Mouse (Mus musculus) heart, adult 2 months (tissue): ENCODE results near the gene Hoxd11. TPM values are rescaled to one million over a fixed set of nuclear protein-coding genes. Genes with fewer than 3 reads are reported as not detected.

Experiments
- DNase-seq, 2 experiments: peaks; one replicate each; pipeline ENCODE4 v3.0.0; 2021
- H3K27ac ChIP-seq: fragments of 200-600 bp; 2 replicates; pipeline ENCODE4 v1.8.1; 2022
- H3K27me3 ChIP-seq: fragments of 200-500 bp; 2 replicates; pipeline ENCODE4 v1.6.1; 2012; ENCODE audit warnings: mild to moderate bottlenecking, low read length, inconsistent platforms, mixed read lengths; ENCODE audit not compliant: control insufficient read depth, insufficient read depth
- H3K36me3 ChIP-seq: fragments of 200-500 bp; 2 replicates; pipeline ENCODE4 v1.6.1; 2012; ENCODE audit warnings: low read length, inconsistent platforms; ENCODE audit not compliant: control insufficient read depth, insufficient read depth
- H3K4me1 ChIP-seq: fragments of 200-500 bp; 2 replicates; pipeline ENCODE4 v1.6.1; 2011; ENCODE audit warnings: low read length; ENCODE audit not compliant: control insufficient read depth, insufficient read depth
- H3K4me3 ChIP-seq: fragments of 200-600 bp; 2 replicates; pipeline ENCODE4 v1.8.1; 2022
- H3K79me2 ChIP-seq: fragments of 200-500 bp; replicated peaks from 2 replicates; pipeline ENCODE4 v1.6.1; 2012; ENCODE audit warnings: mild to moderate bottlenecking, inconsistent platforms, low read length, moderate library complexity, mixed read lengths; ENCODE audit not compliant: control insufficient read depth, insufficient read depth
- H3K9ac ChIP-seq: fragments of 200-500 bp; 2 replicates; pipeline ENCODE4 v1.6.1; 2012; ENCODE audit warnings: low read depth, mild to moderate bottlenecking, control low read depth, inconsistent platforms, low read length, mixed read lengths
- CTCF ChIP-seq: fragments of 200-600 bp; IDR thresholded peaks from 2 replicates; pipeline ENCODE4 v1.8.1; 2022; ENCODE audit warnings: antibody characterized with exemption, mild to moderate bottlenecking, moderate library complexity
- EP300 ChIP-seq: fragments of 200-500 bp; IDR thresholded peaks from 2 replicates; pipeline ENCODE4 v1.6.1; 2011; ENCODE audit warnings: low read depth, low read length, control low read depth; ENCODE audit not compliant: insufficient read depth
- POLR2A ChIP-seq: fragments of 200-500 bp; IDR thresholded peaks from 2 replicates; pipeline ENCODE4 v1.6.1; 2011; ENCODE audit warnings: mild to moderate bottlenecking, low read depth, low read length, control low read depth; ENCODE audit not compliant: insufficient read depth
- WGBS: fragments of 180-500 bp; shearing (Covaris S2); methylation state at CpG from one replicate; pipeline ENCODE4 v1.1.7; 2018; 5-methylcytosine and 5-hydroxymethylcytosine counted together
- intact Hi-C: fragments of 180-260 bp; cut with DNase I; formaldehyde crosslinking; loops from one replicate; pipeline ENCODE4 v1.15.1; 2025
- polyA plus RNA-seq: library from polyadenylated mRNA; depleted of rRNA; stranded (reverse); fragments of >200 nt; gene quantifications from 2 replicates; pipeline ENCODE4 v1.2.3, GENCODE M21; 2012
- total RNA-seq, 2 experiments: library from RNA; stranded (reverse); gene quantifications; 2 replicates each; pipeline ENCODE4 v1.2.3; 2021

Gene Hoxd11
- total and polyA plus RNA-seq, 3 experiments, result not detected

- intact Hi-C loops, result no loop called here
- peaks cover 16% of the 10 kb centered on the region for H3K27me3 ChIP-seq
Observed at GRCm38 (mm10) chr2:74720955-74721491, 41.7 kb downstream of the Hoxd11 start.

GRCm38 (mm10) chr2:74721882-74722281, 42.5 kb downstream of the Hoxd11 start:
- Histone ChIP-seq H3K27me3 (peaks cover 20% of the 10 kb centered on the region), H3K79me2 (no peaks in the 10 kb centered on the region), H3K4me1 (no peaks in the 10 kb centered on the region), H3K4me3 (no peak overlapping the region), H3K9ac (no peak overlapping the region), H3K27ac (no peak overlapping the region), H3K36me3 (no peaks in the 10 kb centered on the region)
- WGBS, result 21% methylated on average over 6 of the region's 6 CpGs
- no peak for DNase-seq
- intact Hi-C loops, result no loop called here
- TF ChIP-seq EP300, result no peak
- TF ChIP-seq POLR2A, result no peak
- no peak for TF ChIP-seq CTCF

More at GRCm38 (mm10) chr2:74720955-74721491, 41.7 kb downstream of the Hoxd11 start:
- Histone ChIP-seq H3K79me2 (no peaks in the 10 kb centered on the region), H3K4me1 (no peaks in the 10 kb centered on the region), H3K9ac (no peak overlapping the region), H3K27ac (no peak overlapping the region), H3K36me3 (no peaks in the 10 kb centered on the region), H3K4me3 (no peak overlapping the region)
- DNase-seq, result no peak
- 35% methylated on average over 5 of the region's 5 CpGs for WGBS
- no peak for TF ChIP-seq CTCF
- TF ChIP-seq POLR2A, result no peak
- no peak for TF ChIP-seq EP300

- no peak overlapping the region for H3K4me3 ChIP-seq
- intact Hi-C loops, result no loop called here
- peak in 1 of 2 experiments; percentile 14 for DNase-seq
- no peak overlapping the region for H3K27ac ChIP-seq
- no peak for TF ChIP-seq EP300
- TF ChIP-seq POLR2A, result no peak
- TF ChIP-seq CTCF, result no peak
- H3K9ac ChIP-seq, result no peak overlapping the region
- WGBS, result 20% methylated on average over 8 of the region's 8 CpGs
- no peaks in the 10 kb centered on the region for H3K36me3 ChIP-seq
- H3K4me1 ChIP-seq, result no peaks in the 10 kb centered on the region
- H3K27me3 ChIP-seq, result peaks cover 27% of the 10 kb centered on the region
- H3K79me2 ChIP-seq, result no peaks in the 10 kb centered on the region
Observed at GRCm38 (mm10) chr2:74722949-74723348, 43.6 kb downstream of the Hoxd11 start.

DNA sequence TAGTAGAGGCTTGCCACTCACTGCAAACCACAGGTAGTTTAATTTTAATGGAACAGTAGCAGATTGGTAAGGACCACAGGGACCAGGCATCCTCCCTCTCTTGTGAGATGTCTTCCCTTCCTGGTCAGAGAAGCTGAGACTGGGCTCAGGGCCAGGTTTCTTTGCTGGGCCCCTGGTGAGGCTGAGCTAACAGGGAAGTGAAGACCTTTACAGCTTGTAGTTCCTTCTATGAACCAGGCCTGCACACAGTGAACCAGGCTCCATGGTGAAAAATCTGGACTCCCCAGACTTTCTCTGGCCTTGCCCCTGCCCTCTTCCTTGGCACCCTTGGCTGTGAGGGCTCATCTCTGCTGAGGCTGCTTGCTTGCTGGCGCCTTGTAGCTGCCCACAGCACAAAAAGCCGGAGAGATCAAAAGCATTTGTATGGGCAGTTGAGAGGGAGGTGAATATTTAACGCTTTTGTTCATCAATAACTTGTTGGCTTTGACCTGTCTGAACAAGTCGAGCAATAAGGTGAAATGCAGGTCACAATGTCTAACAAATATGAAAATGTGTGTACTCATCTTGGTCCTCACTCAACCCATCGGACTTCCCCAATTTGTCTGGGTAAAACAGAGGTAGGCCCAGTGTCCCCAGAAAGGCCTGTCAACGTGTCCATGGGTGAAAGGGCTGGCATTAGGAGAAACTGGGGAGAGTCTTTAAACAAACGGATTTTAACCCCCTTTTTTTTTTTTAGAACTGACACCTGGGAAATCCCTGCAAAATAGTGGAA, 45.1 kb downstream of the Hoxd11 start:
- H3K4me3 ChIP-seq, result no peak overlapping the region
- no peaks in the 10 kb centered on the region for H3K36me3 ChIP-seq
- no peak overlapping the region for H3K27ac ChIP-seq
- no peaks in the 10 kb centered on the region for H3K79me2 ChIP-seq
- H3K27me3 ChIP-seq, result peaks cover 28% of the 10 kb centered on the region
- WGBS, result 45% methylated on average over 7 of the region's 7 CpGs
- H3K4me1 ChIP-seq, result no peaks in the 10 kb centered on the region
- intact Hi-C loops, result no loop called here
- H3K9ac ChIP-seq, result no peak overlapping the region
- TF ChIP-seq EP300, result no peak
- no peak for TF ChIP-seq CTCF
- TF ChIP-seq POLR2A, result no peak
- peak in 1 of 2 experiments; percentile 12 for DNase-seq

DNA sequence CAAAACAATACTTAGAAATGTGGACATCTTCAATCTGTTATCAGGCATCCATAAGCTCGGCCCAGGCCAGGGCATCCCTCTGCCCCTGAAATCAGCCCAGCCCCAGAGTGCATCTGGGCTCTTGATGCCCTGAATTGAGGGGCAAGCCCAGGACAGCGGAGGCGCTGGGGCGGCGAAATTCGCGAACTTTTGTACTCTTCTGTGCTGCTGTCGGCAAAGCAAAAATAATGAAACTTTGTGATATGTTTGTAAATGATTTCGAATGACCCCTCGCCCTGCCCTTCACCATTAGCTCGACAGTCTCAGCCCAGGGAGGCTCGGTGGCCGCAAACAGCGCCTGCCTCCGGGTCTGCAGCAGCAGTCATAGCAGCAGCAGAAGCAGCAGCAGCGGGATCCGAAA, 45.8 kb downstream of the Hoxd11 start:
- no peaks in the 10 kb centered on the region for H3K36me3 ChIP-seq
- H3K9ac ChIP-seq, result no peak overlapping the region
- DNase-seq, result peak in 1 of 2 experiments; percentile 16
- peaks cover 28% of the 10 kb centered on the region for H3K27me3 ChIP-seq
- H3K79me2 ChIP-seq, result no peaks in the 10 kb centered on the region
- TF ChIP-seq CTCF (no peak), POLR2A (no peak), EP300 (no peak)
- WGBS, result 24% methylated on average over 17 of the region's 17 CpGs
- no peaks in the 10 kb centered on the region for H3K4me1 ChIP-seq
- H3K27ac ChIP-seq, result no peak overlapping the region
- intact Hi-C loops, result no loop called here
- H3K4me3 ChIP-seq, result no peak overlapping the region

GRCm38 (mm10) chr2:74726551-74726950, 47.2 kb downstream of the Hoxd11 start, which contains the start of gene Gm28230:
Gm28230 (plus strand) TSS chr2:74726728.
- 22% methylated on average over 5 of the region's 5 CpGs for WGBS
- Histone ChIP-seq H3K36me3 (no peaks in the 10 kb centered on the region), H3K4me3 (peak within 1 kb of the TSS; percentile 2; the same call in 1 of the 2 replicates), H3K4me1 (no peaks in the 10 kb centered on the region), H3K9ac (no peak within 1 kb of the TSS), H3K27me3 (peaks cover 26% of the 10 kb centered on the region), H3K79me2 (no peaks in the 10 kb centered on the region), H3K27ac (no peak within 1 kb of the TSS)
- TF ChIP-seq CTCF (no peak), POLR2A (no peak), EP300 (no peak)
- peak in 1 of 2 experiments; percentile 17 for DNase-seq
- intact Hi-C loops, result no loop called here
